Mouse (Mus musculus) CH12.LX (cell line): ENCODE measurements at regions not wholly inside any gene's neighbourhood (a gene's known extent, or its start where the extent isn't known, plus 50 kb on each side); places are given as distances from the start of the nearest gene placed in this dataset.

ENCODE experiments used
- DNase-seq: peaks from one replicate; pipeline ENCODE4 v3.0.0-alpha.2; 2013; ENCODE audit errors: extremely low read depth
- H3K27ac ChIP-seq: 2 replicates; pipeline ENCODE4 v1.5.1; 2012; ENCODE audit warnings: low read depth, mild to moderate bottlenecking, control low read depth, moderate library complexity; ENCODE audit not compliant: insufficient read depth
- H3K27me3 ChIP-seq: replicated peaks from 2 replicates; pipeline ENCODE3; 2012; ENCODE audit warnings: inconsistent platforms
- H3K36me3 ChIP-seq, 2 experiments: replicated peaks in 1 of 2; 2 replicates each; pipeline versions ENCODE3 to v1.6.1; 2012; ENCODE audit warnings: inconsistent platforms in 1 of 2, low read length in 1 of 2, mild to moderate bottlenecking in 1 of 2, mixed read lengths in 1 of 2, moderate library complexity in 1 of 2; ENCODE audit not compliant: control insufficient read depth in 1 of 2, insufficient read depth in 1 of 2
- H3K4me1 ChIP-seq, 2 experiments: 2 replicates each; pipeline ENCODE4 v1.6.1; 2012; ENCODE audit warnings: inconsistent platforms in 1 of 2, moderate library complexity in 1 of 2; ENCODE audit not compliant: insufficient read depth in 2 of 2, control insufficient read depth in 1 of 2
- H3K4me2 ChIP-seq: 2 replicates; pipeline ENCODE4 v1.6.1; 2012; ENCODE audit warnings: low read depth, mild to moderate bottlenecking, control low read depth; ENCODE audit not compliant: poor library complexity, insufficient read depth, severe bottlenecking
- H3K4me3 ChIP-seq, 3 experiments: fragments of 150-350 bp in 1 of 3; sonication (generic) in 1 of 3; replicated peaks in 1 of 3; 2 replicates each; pipeline versions ENCODE3 to v1.5.1; 2011 to 2012; ENCODE audit warnings: low read depth in 2 of 3, low read length in 2 of 3, mild to moderate bottlenecking in 2 of 3, moderate library complexity in 2 of 3, control low read depth in 1 of 3, improper control_type of control experiment in 1 of 3, inconsistent platforms in 1 of 3, mixed read lengths in 1 of 3; ENCODE audit not compliant: poor library complexity in 1 of 3
- H3K79me2 ChIP-seq: replicated peaks from 2 replicates; pipeline ENCODE4 v1.6.1; 2012; ENCODE audit warnings: mild to moderate bottlenecking, moderate library complexity; ENCODE audit not compliant: control insufficient read depth, poor library complexity, insufficient read depth, severe bottlenecking; ENCODE audit errors: extremely low read depth
- H3K9ac ChIP-seq: 2 replicates; pipeline ENCODE4 v1.6.1; 2012; ENCODE audit warnings: low read depth, mild to moderate bottlenecking, control low read depth, moderate library complexity; ENCODE audit not compliant: insufficient read depth
- H3K9me3 ChIP-seq: replicated peaks from 2 replicates; pipeline ENCODE3; 2012; ENCODE audit warnings: low read length, inconsistent platforms, mixed read lengths
- BHLHE40 ChIP-seq: IDR thresholded peaks from 2 replicates; pipeline ENCODE4 v1.6.1; 2011; ENCODE audit warnings: mild to moderate bottlenecking, low read depth, low read length, improper control_type of control experiment
- ELF1 ChIP-seq: IDR thresholded peaks from 2 replicates; pipeline ENCODE4 v1.6.1; 2014; ENCODE audit warnings: low read depth, mild to moderate bottlenecking, inconsistent platforms, low read length, improper control_type of control experiment
- GABPA ChIP-seq: IDR thresholded peaks from 2 replicates; pipeline ENCODE4 v1.6.1; 2012; ENCODE audit warnings: low read depth, low read length, improper control_type of control experiment, inconsistent platforms; ENCODE audit not compliant: insufficient replicate concordance
- JUN ChIP-seq: IDR thresholded peaks from 2 replicates; pipeline ENCODE4 v1.6.1; 2011; ENCODE audit warnings: low read depth, mild to moderate bottlenecking, low read length, improper control_type of control experiment, moderate library complexity; ENCODE audit not compliant: insufficient read depth
- KAT2A ChIP-seq: IDR thresholded peaks from 2 replicates; pipeline ENCODE4 v1.6.1; 2012; ENCODE audit warnings: low read length, improper control_type of control experiment, inconsistent platforms; ENCODE audit not compliant: insufficient replicate concordance
- MXI1 ChIP-seq: IDR thresholded peaks from 2 replicates; pipeline ENCODE4 v1.6.1; 2011; ENCODE audit warnings: mild to moderate bottlenecking, low read depth, low read length, improper control_type of control experiment
- NELFE ChIP-seq: IDR thresholded peaks from 2 replicates; pipeline ENCODE4 v1.6.1; 2011; ENCODE audit warnings: low read depth, low read length, improper control_type of control experiment
- NRF1 ChIP-seq: IDR thresholded peaks from 2 replicates; pipeline ENCODE4 v1.6.1; 2014; ENCODE audit warnings: low read depth, mild to moderate bottlenecking, inconsistent platforms, low read length, improper control_type of control experiment, moderate library complexity
- POLR2A ChIP-seq: IDR thresholded peaks from 2 replicates; pipeline ENCODE4 v1.6.1; 2011; ENCODE audit warnings: low read depth, mild to moderate bottlenecking, improper control_type of control experiment, low read length
- POLR2AphosphoS2 ChIP-seq: IDR thresholded peaks from 2 replicates; pipeline ENCODE4 v1.6.1; 2011; ENCODE audit warnings: low read depth, low read length, improper control_type of control experiment
- SMC3 ChIP-seq: IDR thresholded peaks from 2 replicates; pipeline ENCODE4 v1.6.1; 2011; ENCODE audit warnings: low read depth, low read length, improper control_type of control experiment
- ZNF384 ChIP-seq: IDR thresholded peaks from 2 replicates; pipeline ENCODE4 v1.6.1; 2012; ENCODE audit warnings: low read depth, low read length, improper control_type of control experiment, inconsistent platforms
- dilution Hi-C: fragments of 300-500 bp; cut with MboI; formaldehyde crosslinking; loops from 2 replicates; pipeline ENCODE4 v1.14.3; 2020; ENCODE audit warnings: low sequenced_read_pairs; ENCODE audit not compliant: extremely low pct_unique_long_range_greater_than_20kb, extremely low pct_ligation_motif_present
- in situ Hi-C: fragments of 300-500 bp; cut with MboI; formaldehyde crosslinking; loops from 3 replicates; pipeline ENCODE4 v1.14.3; 2019; ENCODE audit warnings: low sequenced_read_pairs, low pct_ligation_motif_present, low pct_unique_long_range_greater_than_20kb, mixed read lengths

DNA sequence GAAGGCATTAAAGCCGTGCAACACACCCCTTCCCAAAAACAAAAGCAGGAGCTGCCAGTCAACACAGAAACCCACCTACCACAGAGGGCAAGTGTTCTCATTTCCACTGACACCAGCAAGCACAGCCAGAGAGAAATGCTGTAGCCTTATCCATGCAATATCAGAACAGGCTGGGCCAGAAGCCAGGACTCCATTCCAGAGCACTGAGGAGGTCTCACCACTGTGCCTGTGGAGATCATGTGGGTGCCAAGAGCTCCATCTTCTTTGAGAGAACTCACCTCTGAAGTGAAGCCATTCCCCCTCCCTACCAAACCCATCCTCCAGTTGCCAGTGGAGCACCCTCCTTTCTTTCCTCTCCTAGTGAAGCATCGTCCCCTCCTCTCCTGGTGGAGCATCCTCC is 270.7 kb upstream of the Hs6st1 start:
- Histone ChIP-seq H3K36me3 (no peaks in the 10 kb centered on the region), H3K79me2 (no peaks in the 10 kb centered on the region), H3K4me1 (peaks cover 3 to 11% of the 10 kb centered on the region in 2 experiments), H3K4me2 (no peak overlapping the region), H3K27ac (no peak overlapping the region), H3K9me3 (peaks cover 2% of the 10 kb centered on the region), H3K27me3 (no peaks in the 10 kb centered on the region), H3K4me3 (no peak overlapping the region), H3K9ac (no peak overlapping the region)
- DNase-seq: no peak
- no peak for TF ChIP-seq NRF1
- TF ChIP-seq SMC3: no peak
- TF ChIP-seq ZNF384: no peak
- no peak for TF ChIP-seq BHLHE40
- TF ChIP-seq JUN: no peak
- TF ChIP-seq MXI1: no peak
- TF ChIP-seq POLR2AphosphoS2: no peak
- TF ChIP-seq ELF1: no peak
- no peak for TF ChIP-seq GABPA
- dilution Hi-C loops (no loop called here), in situ Hi-C loops (no loop called here)

DNA sequence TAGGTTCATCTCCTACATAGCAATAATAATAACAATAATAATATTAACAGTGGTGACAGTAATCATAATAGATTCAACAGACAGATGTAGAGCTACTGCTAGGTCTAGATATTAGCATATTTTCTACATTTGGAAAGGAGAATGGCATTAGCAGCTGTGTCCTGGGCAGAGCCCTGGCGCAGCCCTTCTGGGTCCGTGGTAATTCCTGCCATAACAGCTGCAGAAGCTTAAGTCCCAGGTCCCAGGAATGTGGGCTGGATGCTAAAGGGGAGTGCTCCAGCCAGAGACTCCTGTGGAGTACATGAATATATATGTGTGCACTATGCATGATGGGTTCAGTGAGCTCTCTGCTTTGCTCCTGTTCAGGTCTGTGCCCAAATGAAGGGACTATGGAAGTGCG is 262.7 kb upstream of the Hs6st1 start:
- Histone ChIP-seq H3K4me2 (no peak overlapping the region), H3K27me3 (no peaks in the 10 kb centered on the region), H3K4me3 (no peak overlapping the region), H3K9ac (no peak overlapping the region), H3K27ac (no peak overlapping the region), H3K9me3 (peaks cover 2% of the 10 kb centered on the region), H3K4me1 (peaks cover 5 to 14% of the 10 kb centered on the region in 2 experiments), H3K79me2 (no peaks in the 10 kb centered on the region), H3K36me3 (no peaks in the 10 kb centered on the region)
- dilution Hi-C loops: no loop called here
- in situ Hi-C loops: no loop called here
- DNase-seq: no peak
- TF ChIP-seq POLR2A (no peak), NELFE (no peak), KAT2A (no peak)

DNA sequence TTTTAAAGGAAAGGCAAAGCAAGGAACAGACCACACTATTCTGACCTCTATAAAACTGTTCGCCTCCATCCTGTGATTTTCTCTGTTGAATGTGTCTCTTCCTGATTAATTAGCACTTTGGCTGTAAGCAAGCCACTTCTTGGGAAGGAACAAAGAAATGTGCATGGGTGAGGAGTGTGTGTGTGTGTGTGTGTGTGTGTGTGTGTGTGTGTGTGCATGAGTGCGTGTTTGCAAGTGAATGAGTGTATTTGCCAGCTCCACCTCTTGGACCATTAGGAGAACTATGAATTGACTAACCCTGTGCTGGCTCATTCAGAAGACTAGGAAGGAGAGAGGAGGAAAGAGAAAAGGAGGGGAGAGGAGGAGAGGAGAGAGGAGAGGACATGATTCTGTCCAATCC is 261.9 kb upstream of the Hs6st1 start:
- no peak overlapping the region for H3K4me3 ChIP-seq
- H3K27me3 ChIP-seq: no peaks in the 10 kb centered on the region
- no peaks in the 10 kb centered on the region for H3K79me2 ChIP-seq
- in situ Hi-C loops: no loop called here
- peaks cover 12 to 21% of the 10 kb centered on the region in 2 experiments for H3K4me1 ChIP-seq
- no peak overlapping the region for H3K27ac ChIP-seq
- dilution Hi-C loops: no loop called here
- no peaks in the 10 kb centered on the region for H3K36me3 ChIP-seq
- no peak for DNase-seq
- TF ChIP-seq NRF1: no peak
- H3K9ac ChIP-seq: no peak overlapping the region
- peaks cover 2% of the 10 kb centered on the region for H3K9me3 ChIP-seq
- H3K4me2 ChIP-seq: no peak overlapping the region
